Mouse (Mus musculus): ENCODE measurements around the gene Pdzd3.
"Not testable (repeated sequence)": the region's sequence is repeated elsewhere in the genome, so short reads cannot be mapped to it uniquely, and the experiment has no call there.

Gene Pdzd3

DNA sequence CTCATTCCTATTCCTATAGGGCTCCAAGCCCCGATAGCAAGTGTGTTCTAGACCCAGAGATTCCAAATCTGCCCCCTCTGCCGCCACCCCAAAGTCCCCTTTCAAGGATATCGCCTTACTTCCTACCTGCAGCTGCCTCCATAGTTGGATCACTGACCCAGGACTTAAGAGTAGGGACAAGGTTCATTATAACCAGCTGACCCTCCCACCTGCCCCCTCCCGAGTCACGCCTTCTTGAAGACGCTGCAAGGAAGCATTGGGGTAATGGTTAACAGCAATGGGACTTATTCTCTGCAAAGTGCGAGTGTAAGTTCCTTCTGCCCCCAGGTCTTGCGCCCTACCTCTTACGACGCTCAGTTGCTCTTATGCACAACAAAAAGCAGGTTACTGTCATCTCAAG, at the start of gene Pdzd3:
Gene Pdzd3, minus strand, starts transcription at position 158 of the 400 bp plus-strand sequence.
- in situ Hi-C loops (cut with MboI, MseI): loop anchor here (10.0 kb wide), 1 partner anchor 1237 kb away; no protein-coding TSS in a partner anchor

DNA sequence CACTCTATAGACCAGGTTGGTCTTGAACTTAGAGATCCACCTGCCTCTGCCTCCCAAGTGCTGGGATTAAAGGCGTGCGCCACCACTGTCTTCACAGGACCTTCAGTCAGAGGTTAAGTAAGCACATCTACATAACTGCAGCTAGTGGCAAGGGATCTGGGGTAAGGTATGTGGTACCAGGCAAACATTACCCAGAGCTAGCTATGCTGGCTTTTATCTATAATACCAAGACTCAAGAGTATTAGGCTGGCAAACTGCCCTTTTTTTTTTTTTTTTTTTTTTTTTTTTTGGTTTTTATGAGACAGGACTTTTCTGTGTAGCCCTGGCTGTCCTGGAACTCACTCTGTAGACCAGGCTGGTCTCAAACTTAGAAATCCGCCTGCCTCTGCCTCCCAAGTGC, 48.7 kb upstream of the Pdzd3 start:
- in situ Hi-C loops (cut with MboI, MseI): not testable (repeated sequence)

DNA sequence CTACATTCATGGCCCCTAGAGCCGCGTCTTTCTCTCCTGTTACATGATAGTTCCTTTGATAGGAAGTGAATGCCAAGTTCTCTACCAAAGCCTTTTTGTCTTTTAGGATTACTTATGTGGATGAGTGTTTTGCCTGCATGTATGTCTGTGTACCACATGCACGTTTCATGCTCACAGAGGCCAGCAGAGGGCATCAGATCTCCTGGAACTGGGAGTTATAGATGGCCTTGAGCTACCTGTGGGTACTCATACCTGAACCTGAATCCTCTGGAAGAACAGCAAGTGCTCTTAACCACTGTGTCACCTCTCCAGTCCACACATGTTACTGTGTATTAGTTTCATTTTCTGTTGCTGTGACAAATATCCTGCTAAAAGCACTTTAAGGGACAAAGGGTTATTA, 41.2 kb upstream of the Pdzd3 start:
- in situ Hi-C loops (cut with MboI, MseI): no loop called here

DNA sequence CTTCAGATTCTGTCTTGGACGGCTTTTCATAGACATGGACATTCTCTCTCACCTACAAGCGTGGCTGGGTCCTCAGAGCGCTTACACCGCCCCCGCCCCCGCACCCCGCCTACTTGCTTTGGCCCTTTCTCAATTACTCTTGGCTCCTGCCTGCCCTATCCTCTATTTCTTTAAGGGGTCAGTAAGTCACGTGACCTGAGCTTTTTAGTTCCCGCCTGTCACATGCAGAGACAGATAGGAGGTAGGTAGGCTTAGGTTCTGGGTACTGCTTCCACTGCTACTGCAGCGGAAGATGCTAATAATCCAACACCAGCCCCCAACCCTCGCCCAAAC, 37.7 kb upstream of the Pdzd3 start:
- in situ Hi-C loops (cut with MboI, MseI): no loop called here

DNA sequence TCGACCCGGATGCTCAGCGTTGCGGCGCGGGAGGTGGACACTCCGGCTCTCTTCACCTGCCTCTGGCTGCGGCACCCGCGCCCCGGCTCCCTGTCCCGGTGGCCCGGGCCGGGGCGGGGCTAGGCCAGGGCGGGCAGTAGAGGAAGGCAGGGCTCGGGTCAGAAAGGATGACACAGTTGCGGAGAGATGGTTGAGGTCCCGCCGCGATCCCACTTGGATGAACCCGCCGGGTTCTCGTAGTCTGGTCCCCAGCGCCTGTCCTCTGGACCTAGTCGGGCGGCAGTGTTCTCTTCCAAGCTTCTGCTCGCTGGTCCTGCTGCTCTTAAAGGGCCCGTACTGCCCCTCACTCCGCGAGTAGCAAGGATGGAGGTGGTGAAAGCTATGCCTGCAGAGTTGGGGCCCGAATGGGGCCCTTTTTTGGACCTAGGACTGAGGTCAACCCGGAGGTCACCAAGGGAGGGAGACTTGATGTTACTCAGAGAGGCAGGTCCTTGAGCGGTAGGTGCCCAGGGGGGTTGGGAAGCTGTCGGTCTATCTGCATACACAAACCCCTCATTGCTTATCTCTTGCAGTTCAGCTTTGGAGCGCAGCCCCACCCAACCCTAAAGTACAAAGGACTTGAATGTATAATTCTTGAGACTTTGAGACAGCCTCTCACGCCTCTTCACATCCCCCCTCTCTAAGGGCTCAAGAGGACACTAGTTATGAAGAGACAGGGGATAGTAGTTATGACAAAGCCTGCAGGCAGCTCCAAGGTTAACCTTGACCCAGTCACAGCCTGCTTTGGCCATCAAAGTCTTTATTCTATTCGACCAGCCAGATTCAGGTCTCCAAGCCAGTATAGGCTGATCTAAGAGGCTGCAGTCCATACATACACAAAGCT, 37.0 kb upstream of the Pdzd3 start, which contains the start of gene Abcg4:
Gene Abcg4, minus strand, starts transcription at position 540 of the 883 bp plus-strand sequence.
- in situ Hi-C loops (cut with MboI, MseI): no loop called here

DNA sequence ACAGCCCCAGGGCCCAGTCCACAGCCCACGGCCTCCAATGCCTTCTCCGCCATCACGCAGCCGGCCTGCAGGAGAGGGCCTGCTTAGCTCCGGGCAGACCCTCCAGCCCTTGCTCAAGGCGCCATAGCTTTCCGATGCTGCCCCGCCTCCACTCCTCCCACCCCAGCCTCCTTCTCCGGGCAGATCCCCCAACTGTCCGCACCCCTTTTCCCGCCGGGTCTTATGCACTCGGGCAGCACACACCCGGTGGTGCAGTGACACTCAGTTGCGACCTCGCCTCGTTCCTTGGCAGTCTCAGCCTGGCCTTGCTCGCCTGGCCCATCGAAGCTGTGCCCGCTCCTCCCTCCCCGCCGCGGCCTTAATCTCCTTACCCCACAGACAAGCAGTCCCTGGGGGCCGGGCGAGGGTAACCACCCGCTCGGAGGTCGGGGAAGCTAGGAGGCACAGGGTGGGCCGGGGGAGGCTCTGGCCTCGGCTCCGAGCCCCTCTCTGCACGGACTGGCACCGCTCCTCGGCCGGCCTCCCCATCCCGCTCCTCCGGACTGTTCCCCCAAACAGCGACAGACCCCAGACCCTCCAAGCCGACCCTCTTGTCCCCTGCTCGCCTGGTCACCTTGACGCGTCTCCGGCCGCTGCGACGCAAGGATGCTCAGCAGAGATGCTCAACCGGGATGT, 36.3 kb upstream of the Pdzd3 start:
- in situ Hi-C loops (cut with MboI, MseI): no loop called here

DNA sequence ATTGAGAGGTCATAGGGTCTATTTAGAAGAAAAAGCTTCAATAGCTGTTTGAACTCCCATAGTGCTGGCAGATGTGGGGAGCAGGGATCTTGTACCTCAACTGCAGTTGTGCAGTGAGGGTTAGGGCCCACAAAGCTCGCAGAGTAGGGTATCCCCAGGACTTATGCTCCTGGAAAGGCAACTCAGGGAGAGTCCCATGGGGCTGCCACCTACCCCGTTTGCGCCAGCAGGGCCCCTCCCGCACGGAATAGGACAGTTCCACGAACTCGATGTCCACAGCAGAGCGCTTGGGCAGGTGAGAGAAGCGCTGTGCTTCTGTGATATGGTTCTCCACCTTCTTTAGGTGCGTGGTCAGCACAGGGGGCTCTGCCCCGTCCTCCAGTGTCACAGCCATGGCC, 35.7 kb upstream of the Pdzd3 start:
- in situ Hi-C loops (cut with MboI, MseI): no loop called here

DNA sequence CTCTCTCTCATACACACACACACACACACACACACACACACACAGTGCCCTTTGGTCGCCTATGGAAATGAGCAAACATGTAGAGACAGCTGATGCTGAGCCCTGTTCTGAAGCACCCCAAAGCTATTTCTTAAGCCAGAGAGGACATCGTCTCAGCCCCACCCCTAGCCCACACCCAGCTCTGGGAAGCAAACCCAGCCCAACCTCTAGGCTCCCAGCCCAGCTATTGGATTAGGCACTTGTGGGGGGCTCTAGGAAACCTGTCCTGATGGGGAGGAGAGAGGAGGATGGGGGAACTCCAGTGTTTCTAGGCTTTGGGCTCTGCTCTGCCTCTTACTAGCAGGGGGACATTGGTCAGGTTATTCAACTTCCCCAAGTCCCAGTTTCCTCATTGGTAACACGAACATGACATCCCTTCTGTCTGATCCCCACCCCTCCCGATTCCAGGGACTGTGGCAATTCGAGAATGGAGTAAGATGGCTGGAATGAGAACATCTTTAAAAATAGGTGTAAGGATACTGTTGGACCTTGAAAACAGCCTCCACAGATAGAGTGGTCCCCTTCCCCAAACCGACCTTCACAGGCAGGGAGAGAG, 35.1 kb upstream of the Pdzd3 start:
- in situ Hi-C loops (cut with MboI, MseI): no loop called here

DNA sequence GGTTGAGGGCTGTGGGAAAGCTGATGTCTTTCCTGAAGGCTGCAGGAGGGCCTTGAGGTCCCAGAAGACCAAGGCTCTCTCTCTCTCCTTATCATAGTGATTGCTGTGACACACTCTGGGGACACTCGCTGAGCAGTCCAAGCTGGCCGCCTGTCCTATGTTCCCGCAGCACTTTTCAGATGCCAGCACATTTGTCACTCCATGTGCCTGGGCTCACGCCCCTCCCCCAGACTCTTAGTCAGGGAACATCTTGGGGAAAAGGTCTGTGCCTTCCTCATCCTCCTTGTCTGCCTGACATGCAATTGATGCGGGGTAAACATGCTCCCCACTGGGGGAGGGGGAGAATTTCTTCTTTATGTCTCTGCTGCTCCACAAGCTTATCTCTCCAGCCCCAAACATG, 31.9 kb upstream of the Pdzd3 start:
- in situ Hi-C loops (cut with MboI, MseI): no loop called here

DNA sequence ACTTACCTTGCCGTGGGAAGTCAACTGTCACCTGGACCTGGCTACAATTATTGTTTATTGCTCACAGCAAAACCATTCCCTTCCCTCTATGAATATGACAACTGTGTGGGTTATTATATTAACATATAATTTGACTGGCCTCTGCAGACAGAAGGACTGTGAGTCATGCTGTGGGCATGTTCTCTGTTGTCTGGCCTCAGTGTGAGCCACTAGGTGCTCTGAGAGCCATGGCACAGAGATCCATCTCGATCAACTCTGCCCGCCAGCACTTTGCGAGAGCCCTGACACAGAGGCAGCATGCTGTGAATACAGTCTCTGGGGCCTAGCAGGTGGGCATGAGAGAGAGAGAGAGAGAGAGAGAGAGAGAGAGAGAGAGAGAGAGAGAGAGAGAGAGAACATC, 18.7 kb upstream of the Pdzd3 start:
- in situ Hi-C loops (cut with MboI, MseI): no loop called here

DNA sequence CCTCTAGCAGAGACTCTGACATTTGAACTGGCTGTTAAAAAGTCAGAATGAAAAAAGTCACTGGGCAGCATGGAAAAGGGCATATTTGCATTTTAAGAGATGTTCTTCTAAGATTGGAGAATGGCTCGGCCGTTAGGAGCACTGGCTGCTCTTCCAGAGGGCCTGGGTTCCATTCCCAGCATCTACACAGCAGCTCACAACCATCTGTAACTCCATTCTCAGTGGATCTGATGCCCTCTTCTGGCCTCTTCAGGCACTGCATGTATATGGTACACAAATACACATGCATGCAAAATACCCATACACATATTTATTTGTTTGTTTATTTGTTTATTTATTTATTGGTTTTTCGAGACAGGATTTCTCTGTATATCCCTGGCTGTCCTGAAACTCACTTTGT, 17.8 kb upstream of the Pdzd3 start:
- in situ Hi-C loops (cut with MboI, MseI): no loop called here

DNA sequence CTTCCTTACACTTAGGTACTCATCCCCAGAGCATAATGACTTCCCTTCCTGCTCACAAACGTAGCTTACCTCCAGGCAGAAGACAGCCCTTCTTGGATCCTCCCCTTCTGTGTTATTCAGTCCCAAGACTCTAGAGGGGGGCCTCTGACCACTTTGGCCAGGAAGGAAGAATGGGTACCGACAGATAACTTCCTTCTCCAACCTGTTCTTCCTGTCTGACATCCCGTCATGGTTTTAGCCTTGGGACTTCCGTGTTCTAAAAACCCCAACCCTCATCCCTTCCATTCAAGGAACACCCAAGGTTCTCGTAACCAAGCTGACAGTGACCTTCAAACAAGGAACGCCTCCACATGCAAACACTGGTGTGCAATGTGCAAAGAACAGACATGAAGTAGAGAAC, 17.2 kb upstream of the Pdzd3 start, which contains the start of gene Nlrx1:
Gene Nlrx1, minus strand, starts transcription at position 168 of the 400 bp plus-strand sequence.
- in situ Hi-C loops (cut with MboI, MseI): no loop called here

DNA sequence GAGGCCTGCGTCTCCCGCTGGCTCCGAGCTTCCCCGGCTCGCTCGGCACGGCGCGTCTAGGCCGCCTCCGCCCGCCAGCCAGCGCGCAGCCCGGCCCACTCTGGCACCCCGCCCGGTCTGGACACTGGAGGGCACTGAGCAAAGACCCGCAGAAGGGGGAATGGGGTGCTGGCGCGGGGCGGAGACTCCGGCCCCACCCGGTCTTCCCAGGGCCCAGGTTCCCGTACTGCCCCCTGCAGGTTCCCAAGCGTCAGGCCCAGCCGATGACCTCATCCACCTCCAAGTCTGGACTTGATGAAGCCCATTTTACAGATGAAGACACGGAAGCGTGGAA, 16.7 kb upstream of the Pdzd3 start:
- in situ Hi-C loops (cut with MboI, MseI): no loop called here

DNA sequence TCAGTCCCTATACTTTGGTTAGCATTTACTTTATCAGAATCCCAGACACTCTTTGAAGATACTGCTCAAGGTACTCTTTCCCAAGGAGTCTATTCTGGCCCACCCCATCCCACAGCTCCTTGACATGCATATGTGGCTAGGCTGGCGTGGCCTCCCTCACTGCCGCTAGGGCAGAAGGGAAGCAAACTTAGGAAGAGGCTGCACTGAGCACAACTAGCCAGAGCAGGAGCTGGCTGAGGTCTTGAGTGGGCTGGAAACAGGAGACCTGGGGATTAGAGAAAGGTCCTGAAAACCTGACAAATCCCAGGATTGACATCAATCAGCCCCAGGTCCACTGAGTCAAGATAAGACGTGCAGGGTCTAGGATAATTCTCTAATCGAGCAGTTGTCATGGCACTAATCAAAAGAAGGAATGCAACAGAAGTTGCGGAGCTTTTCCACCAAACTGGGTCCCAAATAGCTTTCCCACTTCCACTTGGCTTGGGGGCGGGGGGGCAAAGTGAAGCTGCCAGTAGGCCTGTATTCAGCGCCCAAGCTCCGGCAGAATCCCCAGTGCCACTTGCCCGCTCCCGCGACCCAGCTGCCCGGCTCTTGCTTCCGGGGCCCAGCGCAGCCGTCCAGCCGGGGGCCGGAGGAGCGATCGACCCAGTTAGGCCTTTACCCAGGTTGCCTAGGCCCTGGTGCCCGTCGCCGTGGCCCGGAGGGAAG, 16.2 kb upstream of the Pdzd3 start:
- in situ Hi-C loops (cut with MboI, MseI): no loop called here

DNA sequence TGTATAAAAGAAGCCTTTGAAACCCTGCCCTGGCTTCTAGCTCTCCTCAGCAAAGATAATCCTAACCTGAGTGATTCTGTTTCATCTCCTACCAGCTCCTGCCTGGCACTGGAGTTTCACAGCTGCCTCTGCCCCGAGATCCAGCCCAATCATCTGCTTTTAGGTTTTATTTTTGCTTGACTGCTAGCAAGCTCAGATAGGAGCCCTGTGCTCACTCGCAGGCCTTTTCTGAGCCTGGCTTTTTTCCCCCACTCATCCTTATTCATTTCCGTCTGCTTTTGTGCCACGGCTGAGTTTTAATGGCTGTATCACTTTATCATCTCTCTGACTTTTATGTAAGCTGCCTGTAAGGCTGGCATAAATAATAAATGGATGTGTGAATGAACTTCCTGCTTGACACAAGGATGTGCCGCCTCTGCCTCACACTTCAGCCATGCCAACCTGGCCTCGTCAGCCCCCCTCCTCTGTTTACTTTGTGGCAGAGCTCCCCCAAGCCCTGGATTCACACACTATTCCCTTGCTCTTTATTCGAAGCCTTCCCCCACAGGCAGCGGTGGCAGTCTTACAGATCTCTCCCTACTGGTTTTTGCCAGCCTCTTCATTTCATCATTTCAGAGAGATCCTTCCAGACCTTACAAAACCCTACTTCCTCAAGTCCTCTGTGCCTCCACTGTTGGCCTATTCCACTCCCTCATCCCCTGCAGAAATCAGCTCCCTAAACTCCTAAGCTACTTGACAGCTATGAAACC, 15.4 kb upstream of the Pdzd3 start:
- in situ Hi-C loops (cut with MboI, MseI): no loop called here

DNA sequence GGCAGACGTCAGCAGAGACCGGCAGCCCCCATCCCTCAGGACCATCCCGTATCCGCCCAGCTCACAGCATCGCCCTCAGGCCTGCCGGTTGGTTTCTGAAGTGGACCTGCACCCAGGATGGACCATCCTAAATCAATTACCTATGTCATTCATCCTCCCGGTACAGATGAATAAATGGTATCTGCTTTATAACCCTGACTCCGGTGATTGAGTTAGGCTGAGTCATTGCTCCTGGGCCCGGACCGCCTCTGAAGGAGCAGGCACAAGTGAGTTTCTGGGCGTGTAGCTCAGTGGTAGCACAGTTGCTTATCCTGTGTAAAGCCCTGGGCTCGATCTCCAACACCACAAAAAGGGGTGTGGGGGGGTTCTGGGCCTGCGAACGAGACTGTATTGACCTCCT, 10.1 kb upstream of the Pdzd3 start:
- in situ Hi-C loops (cut with MboI, MseI): no loop called here

DNA sequence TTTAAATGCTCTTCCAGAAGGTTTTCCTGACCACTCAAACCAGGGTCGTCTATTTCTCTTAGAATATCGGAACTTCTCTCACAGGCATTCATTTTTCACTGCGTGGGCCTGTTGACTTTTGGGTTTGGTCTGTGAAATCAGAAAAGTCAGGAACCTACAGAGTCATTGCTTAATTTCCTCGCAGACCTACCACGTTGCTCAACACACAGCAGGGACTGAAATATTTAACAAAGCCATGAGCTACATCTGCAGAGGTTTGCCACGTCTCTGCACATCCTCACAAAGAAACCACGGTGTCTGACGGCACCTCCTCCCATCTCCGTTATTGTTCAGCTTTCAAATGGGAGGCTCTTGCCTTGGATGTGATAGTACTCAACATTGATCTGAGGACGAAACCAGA, 7.7 kb upstream of the Pdzd3 start:
- in situ Hi-C loops (cut with MboI, MseI): loop anchor here (10.0 kb wide), 1 partner anchor 1244 kb away; no protein-coding TSS in a partner anchor

DNA sequence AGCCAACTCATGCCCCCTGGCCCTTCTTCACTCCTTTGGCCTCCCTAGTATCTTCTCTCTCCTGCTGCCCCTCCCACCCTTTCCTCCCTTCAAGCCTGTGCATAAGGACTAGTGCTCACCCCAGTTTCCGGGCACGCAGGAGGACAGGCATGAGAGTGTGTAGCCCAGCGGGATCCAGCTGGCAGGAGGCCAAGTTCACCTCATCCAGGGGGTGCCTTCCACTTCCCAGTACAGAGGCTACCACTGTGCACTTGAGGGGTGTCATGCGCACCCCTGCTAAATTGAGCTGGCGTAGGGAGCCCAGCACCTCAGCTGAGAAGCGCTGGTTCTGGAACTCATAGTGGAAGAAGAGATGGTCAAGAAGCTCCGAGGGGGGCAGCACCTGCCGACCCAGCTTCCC, 4.9 kb upstream of the Pdzd3 start:
- in situ Hi-C loops (cut with MboI, MseI): loop anchor here (10.0 kb wide), 1 partner anchor 1241 kb away; no protein-coding TSS in a partner anchor

DNA sequence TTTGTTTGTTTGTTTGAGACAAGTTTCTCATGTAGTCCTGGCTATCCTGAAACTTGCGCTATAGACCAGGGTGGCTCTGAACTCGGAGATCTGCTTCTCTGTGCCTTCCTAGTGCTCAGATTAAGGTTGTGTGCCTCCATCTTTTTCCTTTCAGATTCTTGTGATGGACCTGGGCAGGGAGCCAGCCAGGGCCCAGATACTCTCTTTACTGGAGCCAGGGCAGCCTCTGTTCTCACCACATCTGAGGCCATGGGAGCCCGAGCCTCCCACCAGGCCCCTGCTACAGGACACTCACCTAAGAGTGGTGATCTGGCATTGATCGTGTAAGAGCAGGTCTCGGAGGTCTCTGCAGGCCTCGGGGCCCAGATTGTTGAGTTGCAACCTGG, 3.9 kb upstream of the Pdzd3 start:
- in situ Hi-C loops (cut with MboI, MseI): loop anchor here (10.0 kb wide), 1 partner anchor 1240 kb away; no protein-coding TSS in a partner anchor

DNA sequence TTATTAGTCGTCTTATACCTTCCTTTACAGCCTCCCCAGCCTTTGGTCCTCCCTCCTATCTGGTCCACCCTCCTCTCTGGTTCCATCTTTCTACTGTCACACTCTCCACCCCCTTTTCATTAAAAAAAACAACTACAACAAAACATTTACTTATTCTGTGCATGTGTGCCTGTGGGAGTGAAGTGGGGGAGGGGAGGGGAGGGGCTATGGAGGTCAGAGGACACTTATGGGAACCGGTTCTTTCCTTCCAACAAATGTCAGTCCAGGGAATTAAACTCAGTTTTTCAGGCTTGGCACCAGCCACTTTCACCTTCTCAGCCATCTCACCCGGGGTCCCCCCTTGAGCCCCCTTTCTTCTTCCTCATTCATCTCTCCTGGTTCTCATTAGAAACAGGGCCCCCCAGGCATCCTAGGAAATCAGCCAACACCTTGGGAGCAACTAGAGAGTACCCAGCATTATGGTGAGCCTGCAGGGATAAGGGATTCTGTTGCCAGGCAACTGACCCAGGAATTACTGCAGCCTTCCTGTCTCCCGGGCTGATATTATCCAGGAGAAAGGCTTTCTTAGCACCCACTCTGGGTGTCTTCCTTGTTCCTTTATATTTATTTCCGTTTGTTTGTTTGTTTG, 3.4 kb upstream of the Pdzd3 start:
- in situ Hi-C loops (cut with MboI, MseI): loop anchor here (10.0 kb wide), 1 partner anchor 1240 kb away; no protein-coding TSS in a partner anchor

DNA sequence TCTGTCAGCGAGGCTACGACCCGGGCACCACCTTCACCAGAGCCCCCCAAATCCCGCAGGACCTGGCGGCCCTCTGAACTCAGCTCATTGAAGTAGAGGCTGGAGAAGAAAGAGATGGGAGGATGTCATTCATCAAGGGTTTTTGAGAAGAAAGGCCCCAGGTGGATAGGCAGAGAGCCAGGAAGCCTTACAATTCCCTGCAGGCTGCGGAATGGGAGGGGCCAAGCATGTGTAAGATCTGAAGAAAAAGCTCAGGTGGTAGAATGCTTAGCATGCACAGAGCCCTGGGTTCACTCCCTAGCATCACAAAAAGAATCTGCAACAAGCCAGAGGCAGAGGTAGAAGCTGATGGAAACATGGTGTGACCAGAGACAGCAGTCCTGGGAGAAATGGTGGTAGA, 2.2 kb upstream of the Pdzd3 start:
- in situ Hi-C loops (cut with MboI, MseI): loop anchor here (10.0 kb wide), 1 partner anchor 1239 kb away; no protein-coding TSS in a partner anchor

Data from T-helper 1 cell (primary cell).